Mouse (Mus musculus): Measurements from ENCODE around the gene Cpe. TPM values are rescaled to one million over a fixed set of nuclear protein-coding genes. Genes with fewer than 3 reads are reported as not detected.

The Cpe gene
- total RNA-seq, 4 experiments from 2014 or later = 2,072 to 2,143 (median 2,114) TPM

DNA sequence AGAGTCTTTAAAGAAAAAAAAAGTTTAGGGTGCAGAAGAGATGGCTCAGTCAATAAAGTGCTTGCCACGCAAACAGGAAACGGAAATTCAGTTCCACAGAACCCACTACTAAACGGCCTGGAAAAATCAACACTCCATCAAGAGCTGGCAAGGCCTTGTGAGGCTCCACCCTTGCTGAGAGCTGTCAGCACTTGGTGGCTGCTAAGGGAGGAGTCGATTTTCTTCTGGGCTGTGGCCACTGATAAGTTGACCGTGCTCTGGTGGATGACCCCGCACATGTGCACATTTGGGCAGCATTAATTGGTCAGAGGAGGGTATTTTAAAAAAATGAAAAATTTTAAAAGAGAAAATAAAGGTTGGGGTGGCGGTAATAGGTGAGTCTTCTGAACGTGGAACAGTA is 114.6 kb downstream of the Cpe start:
- no peak for DNase-seq (ENCODE audit: low spot score in 2 of 2)

DNA sequence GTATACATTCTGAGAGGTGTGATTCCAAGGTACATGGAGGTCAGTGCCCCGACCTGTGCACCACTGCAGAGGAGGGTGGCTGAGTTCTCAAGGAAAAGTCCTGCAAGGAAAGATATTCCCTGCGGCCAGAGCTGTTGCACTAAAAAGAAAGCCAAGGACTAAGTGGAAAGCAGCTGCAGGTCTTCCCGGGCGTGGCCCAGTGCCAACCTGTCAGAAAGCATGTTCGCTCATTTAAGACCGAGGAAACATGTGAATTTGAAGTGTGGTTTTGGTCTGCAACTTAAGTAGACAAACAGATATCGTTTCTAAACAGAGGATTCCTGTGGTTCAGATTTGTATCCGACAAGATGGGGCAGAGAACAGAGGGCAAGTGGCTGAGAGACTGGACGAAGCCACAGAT is 117.9 kb downstream of the Cpe start:
- DNase-seq (ENCODE audit: low spot score in 2 of 2) = no peak

DNA sequence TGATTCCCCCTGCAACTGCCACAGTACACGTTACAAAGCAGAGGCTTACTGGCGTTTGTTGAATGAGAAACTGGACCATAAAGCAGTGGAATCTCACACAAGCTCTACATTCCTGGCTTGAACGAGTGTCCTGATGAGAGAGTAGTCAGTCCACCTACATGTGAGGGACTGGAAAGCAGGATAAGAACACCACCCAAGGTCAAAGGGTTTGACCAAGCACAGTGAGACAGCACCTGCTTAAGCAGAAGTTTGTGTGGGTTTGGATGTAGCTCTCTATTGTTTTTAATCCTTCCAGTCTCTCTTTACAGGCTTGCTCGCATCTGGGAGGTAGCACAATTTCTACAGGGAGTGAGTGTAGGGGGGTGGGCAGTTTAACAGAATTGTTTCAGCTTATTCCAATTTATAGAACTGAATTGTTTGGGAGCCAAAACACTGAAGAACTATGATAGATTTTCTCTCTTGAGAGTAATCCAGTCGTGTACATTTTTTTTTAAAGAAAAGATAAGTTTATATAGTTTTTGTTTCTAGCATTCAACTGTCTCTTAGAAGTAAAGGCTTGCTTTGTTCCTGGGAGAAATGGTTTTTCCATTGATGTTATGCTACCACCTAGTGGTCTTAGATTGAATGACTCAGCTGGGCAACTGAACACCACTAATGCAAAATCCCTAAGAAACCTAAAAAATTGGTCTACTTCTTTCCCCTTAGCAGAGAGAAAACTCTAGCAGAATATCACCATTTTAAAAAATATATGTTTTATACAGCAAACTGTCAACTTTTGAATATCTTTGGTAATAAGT is 144.6 kb downstream of the Cpe start:
- no peak for DNase-seq (ENCODE audit: low spot score in 2 of 2)

DNA sequence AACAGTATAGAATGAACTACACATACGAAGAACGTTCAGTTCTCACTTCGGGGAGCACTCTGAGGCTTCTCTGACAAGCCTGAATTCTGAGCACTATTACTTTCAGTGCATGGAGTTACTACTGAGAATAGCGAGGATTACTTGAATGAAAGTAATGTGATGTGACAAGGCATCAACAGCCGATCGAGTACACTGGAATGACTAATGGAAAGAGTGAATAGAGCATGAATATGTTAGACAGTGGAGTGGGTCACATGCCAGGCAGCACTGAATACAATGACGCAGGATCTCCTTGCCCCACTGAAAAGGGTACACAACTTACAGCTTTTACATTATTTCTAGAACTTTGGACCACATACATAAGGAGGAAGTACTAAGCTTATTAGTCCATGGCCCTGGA is 149.4 kb downstream of the Cpe start:
- no peak for DNase-seq (ENCODE audit: low spot score in 2 of 2)

Other genes starting within 250 kb of the Cpe start
- 100 to 1,000 TPM in 2 of 4 experiments, 10 to 100 TPM in 2; 98.2 to 113 (median 106) TPM for gene Msmo1, start 40.7 kb upstream of the Cpe start, total RNA-seq (2022)
- 100 to 1,000 TPM; 167 to 176 (median 171) TPM for gene Klhl2, start 157.0 kb upstream of the Cpe start, total RNA-seq (2022)